Mouse (Mus musculus) bone marrow macrophage, adult 2 months (primary cell): ENCODE measurements around the gene Tubgcp2. TPM values are rescaled to one million over a fixed set of nuclear protein-coding genes. Genes with fewer than 3 reads are reported as not detected.

Experiments
- H3K27ac ChIP-seq: 2 replicates; pipeline ENCODE4 v1.5.1; 2012; ENCODE audit warnings: low read depth, low read length; ENCODE audit not compliant: insufficient read depth
- H3K4me1 ChIP-seq: 2 replicates; pipeline ENCODE4 v1.6.1; 2012; ENCODE audit warnings: low read length; ENCODE audit not compliant: control insufficient read depth, insufficient read depth
- H3K4me3 ChIP-seq: 2 replicates; pipeline ENCODE4 v1.5.1; 2012; ENCODE audit warnings: mild to moderate bottlenecking, low read length, moderate library complexity; ENCODE audit not compliant: insufficient read depth
- CTCF ChIP-seq: IDR thresholded peaks from 2 replicates; pipeline ENCODE4 v1.5.1; 2012; ENCODE audit warnings: low read depth, mild to moderate bottlenecking, low read length, moderate library complexity
- POLR2A ChIP-seq: IDR thresholded peaks from 2 replicates; pipeline ENCODE4 v1.6.1; 2012; ENCODE audit warnings: mild to moderate bottlenecking, low read depth, low read length, borderline replicate concordance
- polyA plus RNA-seq: library from polyadenylated mRNA; stranded (reverse); fragments of >200 nt; gene quantifications from 2 replicates; pipeline ENCODE4 v1.2.4, GENCODE M21; 2012; ENCODE audit not compliant: missing spikeins, insufficient read depth, insufficient read length

Tubgcp2 gene
- polyA plus RNA-seq, 1 experiment = 18.5 TPM

DNA sequence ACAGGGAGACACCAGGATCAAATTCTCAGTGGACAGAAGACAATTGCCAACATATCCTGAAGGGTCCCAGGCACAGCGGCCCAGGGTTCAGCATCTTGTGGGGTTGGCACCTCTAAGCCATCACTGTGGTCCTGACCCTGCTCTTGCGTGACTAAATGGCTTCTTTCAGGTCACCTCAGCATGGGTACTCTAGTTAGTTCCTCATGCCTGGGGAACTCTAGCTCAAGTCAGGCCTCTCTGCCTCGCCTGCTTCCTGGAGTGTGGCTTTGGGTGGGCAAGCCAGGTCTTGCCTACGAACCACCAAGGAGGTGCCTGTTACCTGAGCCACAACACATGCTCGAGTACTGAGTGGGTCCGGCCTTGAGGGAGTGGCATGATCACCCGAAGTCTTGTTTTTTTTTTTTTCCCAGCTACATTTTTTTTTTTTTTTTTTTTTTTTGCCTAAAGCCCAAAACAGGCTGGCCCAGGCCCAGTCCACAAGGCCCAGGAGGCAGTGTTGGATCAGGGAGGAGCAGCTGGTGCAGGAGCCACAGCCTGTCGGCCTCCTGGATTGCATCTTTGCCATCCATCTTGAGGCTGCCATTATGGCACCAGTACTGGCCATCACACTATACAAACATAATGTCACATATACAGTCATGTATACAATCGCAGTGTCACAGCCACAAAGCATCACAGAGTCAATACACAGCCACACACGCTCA, 66.1 kb downstream of the Tubgcp2 start:
- Histone ChIP-seq H3K27ac (peak overlapping the region; percentile 82), H3K4me1 (peaks cover 45% of the 10 kb centered on the region), H3K4me3 (no peak overlapping the region)
- TF ChIP-seq CTCF (no peak), POLR2A (no peak)

DNA sequence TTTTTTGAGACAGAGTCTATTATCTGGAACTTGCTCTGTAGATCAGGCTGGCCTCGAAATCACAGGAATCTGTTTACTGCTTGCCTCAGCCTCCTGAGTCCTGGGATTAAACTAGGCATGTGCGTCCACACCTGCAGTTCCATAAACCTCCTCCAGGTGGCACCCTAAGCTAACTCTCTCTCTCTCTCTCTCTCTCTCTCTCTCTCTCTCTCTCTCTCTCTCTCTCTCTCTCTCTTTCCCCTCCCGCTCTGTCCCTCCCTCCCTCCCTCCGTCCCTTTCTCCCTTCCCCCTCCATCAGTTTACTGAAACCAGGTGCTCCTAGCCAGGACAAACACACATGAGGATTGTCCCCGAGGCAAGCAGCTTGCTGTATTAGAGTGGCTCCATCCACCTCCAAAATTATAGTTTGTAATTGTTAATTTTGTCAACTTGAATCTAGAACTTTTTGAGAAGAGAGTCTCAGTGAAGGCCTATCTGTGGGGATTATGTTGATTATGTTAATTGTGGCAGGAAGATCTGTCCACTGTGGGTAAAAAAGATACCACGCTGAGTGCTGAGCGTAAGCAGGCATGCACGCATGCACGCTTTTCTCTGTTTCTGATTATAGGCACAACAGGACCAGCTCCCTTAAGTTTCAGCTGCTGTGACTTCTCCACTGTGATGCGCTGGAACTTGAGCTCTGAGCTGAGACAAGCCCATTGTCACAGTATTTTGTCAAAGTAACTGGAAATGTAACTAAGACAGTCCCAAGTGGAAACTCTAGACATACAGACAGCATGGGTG, 66.9 kb downstream of the Tubgcp2 start:
- TF ChIP-seq CTCF (peak; percentile 95), POLR2A (no peak)
- peak overlapping the region; percentile 82; the same call in 1 of the 2 replicates for H3K27ac ChIP-seq
- H3K4me1 ChIP-seq = peaks cover 38% of the 10 kb centered on the region
- H3K4me3 ChIP-seq = no peak overlapping the region

DNA sequence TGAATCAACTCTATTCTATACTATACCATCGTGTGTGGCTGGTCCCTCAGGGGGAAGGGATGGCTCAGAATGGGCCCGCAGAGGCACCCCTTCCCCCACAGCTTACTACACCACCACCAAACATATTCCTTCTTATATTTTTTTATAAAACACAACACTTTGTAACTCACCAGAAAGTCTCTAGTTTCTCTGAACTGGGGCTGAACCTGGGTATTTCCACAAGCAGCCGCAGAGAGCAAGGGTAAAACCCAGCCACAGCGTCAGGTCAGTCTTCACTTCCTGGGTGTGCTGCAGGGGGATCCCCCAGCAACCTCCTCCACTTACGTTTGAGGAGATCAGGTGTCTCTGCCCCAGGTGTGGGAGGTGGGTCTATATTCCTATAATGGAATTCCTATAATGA, 68.0 kb downstream of the Tubgcp2 start:
- Histone ChIP-seq H3K4me1 (peaks cover 31% of the 10 kb centered on the region), H3K27ac (no peak overlapping the region), H3K4me3 (no peak overlapping the region)
- no peak for TF ChIP-seq POLR2A
- no peak for TF ChIP-seq CTCF

DNA sequence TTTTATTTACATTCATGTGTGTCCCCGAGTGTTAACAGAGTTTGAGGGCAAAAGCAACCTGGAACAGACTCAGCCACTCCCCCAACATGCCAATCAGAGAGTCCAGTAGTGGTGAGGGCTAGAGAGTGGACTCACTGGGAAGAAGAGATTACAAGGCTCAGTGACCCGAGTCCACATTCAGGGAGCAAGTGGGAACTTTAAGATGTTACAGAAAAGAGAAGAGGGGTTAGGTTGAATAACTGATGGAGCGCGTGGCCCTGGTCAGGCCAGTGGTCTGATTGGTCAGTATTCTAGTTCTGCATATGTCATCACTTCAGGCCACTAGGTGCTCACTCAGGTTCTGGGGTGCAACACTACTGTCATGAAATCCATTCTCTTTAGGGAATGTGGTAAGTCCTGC, 69.3 kb downstream of the Tubgcp2 start:
- TF ChIP-seq POLR2A (no peak), CTCF (no peak)

DNA sequence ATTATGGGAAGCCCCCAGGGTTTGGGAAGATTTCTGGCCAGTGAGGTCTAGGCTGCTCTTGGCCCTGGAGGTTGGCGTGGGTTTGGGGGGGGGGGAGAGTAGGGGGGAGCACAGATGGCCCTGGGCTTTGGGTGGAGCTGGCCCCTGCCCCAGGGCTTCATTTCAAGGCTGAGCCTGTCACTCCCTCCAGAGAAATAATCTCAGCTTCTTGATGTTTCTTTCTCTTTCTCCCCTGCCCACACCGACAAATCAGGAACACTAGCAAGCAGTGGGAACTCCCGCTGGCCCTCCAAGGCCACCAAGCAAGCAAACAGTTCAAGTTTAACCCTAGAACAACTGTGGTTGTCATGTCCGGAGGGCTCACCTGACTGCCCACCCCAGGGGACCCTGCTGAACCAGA, 72.7 kb downstream of the Tubgcp2 start:
- no peak for TF ChIP-seq CTCF
- TF ChIP-seq POLR2A = no peak
- no peak overlapping the region for H3K4me3 ChIP-seq
- no peaks in the 10 kb centered on the region for H3K4me1 ChIP-seq

More for the DNA sequence above, 69.3 kb downstream of the Tubgcp2 start:
- H3K4me3 ChIP-seq = no peak overlapping the region
- peaks cover 24% of the 10 kb centered on the region for H3K4me1 ChIP-seq
- no peak overlapping the region for H3K27ac ChIP-seq

DNA sequence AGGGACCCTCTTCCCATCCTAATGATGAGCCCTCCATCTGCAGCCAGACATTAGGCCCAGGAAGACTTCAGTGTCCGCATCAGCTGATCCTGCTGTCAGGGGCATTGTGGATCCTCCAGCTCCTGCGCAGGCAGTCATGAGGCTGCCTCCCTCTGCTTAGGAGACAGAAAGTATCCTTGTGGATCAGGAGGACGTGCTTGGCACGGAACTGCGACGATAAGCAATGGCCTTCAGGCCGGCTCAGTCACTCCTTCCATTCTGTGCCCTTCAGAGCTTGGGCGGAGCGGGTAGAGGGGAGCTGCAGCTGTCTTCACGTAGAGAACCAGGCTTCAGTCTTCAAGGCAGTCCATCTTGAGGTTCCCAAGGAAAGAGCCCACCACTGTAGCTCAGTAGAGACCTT, 75.3 kb downstream of the Tubgcp2 start:
- H3K27ac ChIP-seq = no peak overlapping the region
- no peak overlapping the region for H3K4me3 ChIP-seq
- TF ChIP-seq POLR2A = no peak
- TF ChIP-seq CTCF = no peak
- peaks cover 11% of the 10 kb centered on the region for H3K4me1 ChIP-seq

More for the DNA sequence above, 72.7 kb downstream of the Tubgcp2 start:
- no peak overlapping the region for H3K27ac ChIP-seq

DNA sequence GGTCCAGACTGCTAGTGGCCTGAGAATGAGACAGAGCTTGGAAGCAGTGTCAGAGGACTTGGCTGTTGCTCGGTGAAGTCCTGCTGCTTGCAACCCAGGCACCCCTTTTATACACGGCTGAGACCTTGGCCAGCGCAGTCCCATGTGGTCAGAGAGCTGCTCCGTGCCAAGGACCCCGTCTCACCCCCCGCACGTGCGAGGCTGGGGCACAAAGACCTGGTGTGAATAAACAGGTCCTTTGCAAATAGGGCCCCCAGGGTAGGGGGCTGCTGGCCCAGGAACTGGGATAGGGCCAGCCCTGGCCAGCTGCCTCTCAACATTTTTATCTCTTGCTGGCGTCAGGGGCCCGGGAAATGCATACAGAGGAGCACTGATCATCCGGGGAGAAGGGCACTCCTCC, 78.5 kb downstream of the Tubgcp2 start:
- TF ChIP-seq POLR2A (no peak), CTCF (no peak)
- peaks cover 11% of the 10 kb centered on the region for H3K4me1 ChIP-seq
- no peak overlapping the region for H3K4me3 ChIP-seq
- H3K27ac ChIP-seq = no peak overlapping the region

DNA sequence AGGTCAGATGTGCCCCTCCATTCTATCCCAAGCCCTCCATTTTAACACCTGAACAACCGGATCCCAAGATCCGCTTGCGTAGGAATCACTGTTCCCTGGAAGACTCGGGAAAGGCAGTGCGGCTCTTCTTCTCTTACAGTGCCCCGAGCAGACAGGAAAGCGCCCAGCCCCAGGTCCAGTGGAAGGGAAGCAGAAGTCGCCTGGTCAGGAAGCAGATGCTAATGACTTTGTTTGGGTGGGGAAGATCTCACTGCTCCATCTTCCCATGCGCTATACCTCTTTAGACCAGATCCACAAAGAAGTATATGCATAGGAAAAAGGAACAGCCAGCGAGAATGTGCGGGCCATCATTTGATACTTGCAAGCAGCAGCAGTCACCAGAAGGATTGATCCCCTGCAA, 79.0 kb downstream of the Tubgcp2 start:
- no peak overlapping the region for H3K27ac ChIP-seq
- peaks cover 11% of the 10 kb centered on the region for H3K4me1 ChIP-seq
- peak overlapping the region; percentile 17; the same call in 1 of the 2 replicates for H3K4me3 ChIP-seq
- TF ChIP-seq CTCF (no peak), POLR2A (no peak)

DNA sequence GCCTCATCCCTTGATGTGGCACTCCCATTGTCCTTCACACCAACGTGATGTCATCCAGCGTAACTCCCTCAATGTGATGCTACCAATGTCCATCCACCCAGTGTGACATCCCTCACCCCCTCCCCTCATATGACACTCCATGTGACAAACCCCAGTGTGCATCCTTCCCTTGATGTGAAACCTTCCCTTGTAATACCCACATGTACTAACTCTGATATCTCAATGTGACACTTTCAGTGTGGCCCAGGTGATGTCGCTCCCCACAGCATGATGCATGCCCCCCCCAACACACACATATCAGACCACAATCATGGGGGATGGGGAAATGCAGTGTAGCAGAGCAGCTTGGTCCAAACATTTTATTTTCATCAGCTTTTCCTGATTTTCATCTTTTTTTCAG, 79.8 kb downstream of the Tubgcp2 start:
- no peak for TF ChIP-seq POLR2A
- TF ChIP-seq CTCF = no peak
- Histone ChIP-seq H3K27ac (no peak overlapping the region), H3K4me3 (no peak overlapping the region), H3K4me1 (peaks cover 16% of the 10 kb centered on the region)

DNA sequence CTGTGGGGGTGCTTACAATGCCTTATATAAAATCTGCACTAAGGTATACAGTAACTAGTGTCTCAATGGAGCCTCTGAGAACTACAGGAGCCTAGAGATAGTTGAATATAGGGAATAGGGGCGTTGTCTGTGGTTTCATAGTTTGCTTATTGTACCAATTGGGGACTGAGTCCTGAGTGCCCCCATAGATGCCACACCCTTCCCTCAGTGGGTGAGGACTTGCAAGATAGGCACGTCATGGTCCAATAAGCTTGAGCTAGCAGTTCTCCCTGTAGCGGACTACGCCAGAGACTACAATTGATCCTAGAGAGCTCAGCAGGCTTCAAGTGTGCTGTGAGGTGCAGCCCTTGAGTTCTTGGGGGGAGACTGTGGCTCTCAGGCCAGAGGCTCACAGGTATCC, 81.0 kb downstream of the Tubgcp2 start:
- TF ChIP-seq POLR2A (no peak), CTCF (no peak)
- Histone ChIP-seq H3K27ac (no peak overlapping the region), H3K4me3 (no peak overlapping the region), H3K4me1 (peaks cover 18% of the 10 kb centered on the region)
